Mouse (Mus musculus) liver, adult 2 months (tissue): ENCODE measurements at regions not wholly inside any gene's neighbourhood (a gene's known extent, or its start where the extent isn't known, plus 50 kb on each side); places are given as distances from the start of the nearest gene placed in this dataset.

Source experiments
- CTCF ChIP-seq: fragments of 200-500 bp; IDR thresholded peaks from 2 replicates; pipeline ENCODE4 v1.5.1; 2011; ENCODE audit warnings: low read depth, low read length, control low read depth
- POLR2A ChIP-seq: fragments of 200-500 bp; IDR thresholded peaks from 2 replicates; pipeline ENCODE4 v1.6.1; 2011; ENCODE audit warnings: low read length, control low read depth; ENCODE audit not compliant: insufficient read depth; ENCODE audit errors: extremely low read depth

DNA sequence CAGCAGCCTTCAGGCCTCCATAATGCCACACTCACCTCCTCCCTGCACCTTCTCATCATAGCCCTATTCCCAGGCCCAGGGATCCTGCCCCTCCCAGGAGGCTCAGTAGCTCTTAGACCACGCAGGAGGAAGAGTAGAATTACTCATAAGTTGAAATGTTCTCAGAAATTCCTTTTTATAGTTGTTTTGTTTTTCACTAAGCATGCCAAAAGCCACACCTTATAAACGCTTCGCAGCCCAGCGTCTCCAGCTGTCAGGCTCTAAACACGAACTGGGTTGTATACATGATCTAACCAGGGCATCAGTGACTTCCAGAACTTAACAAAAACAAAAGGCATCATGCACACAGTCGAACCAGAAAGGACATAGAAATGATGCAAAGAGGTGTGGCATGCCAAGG, 101.9 kb downstream of the Irs2 start:
- no peak for TF ChIP-seq CTCF
- TF ChIP-seq POLR2A = no peak
